Mouse (Mus musculus) ZHBTc4 (cell line): ENCODE measurements at regions not wholly inside any gene's neighbourhood (a gene's known extent, or its start where the extent isn't known, plus 50 kb on each side); places are given as distances from the start of the nearest gene placed in this dataset.

Experiments
- DNase-seq: peaks from one replicate; pipeline ENCODE4 v3.0.0-alpha.2; 2011; ENCODE audit warnings: low read depth, low spot score

- DNase-seq, result no peak
Observed at GRCm38 (mm10) chr4:70844742-70845141, 309.9 kb upstream of the Megf9 start.

GRCm38 (mm10) chr4:70810956-70811316 is 276.1 kb upstream of the Megf9 start:
- no peak for DNase-seq

GRCm38 (mm10) chr4:70810311-70810955 is 275.6 kb upstream of the Megf9 start:
- no peak for DNase-seq

GRCm38 (mm10) chr4:70804925-70805342 is 270.1 kb upstream of the Megf9 start:
- DNase-seq, result no peak

- DNase-seq, result no peak
Observed at GRCm38 (mm10) chr4:70798483-70798882, 263.7 kb upstream of the Megf9 start.

- DNase-seq, result no peak
Observed at GRCm38 (mm10) chr4:70797935-70798334, 263.1 kb upstream of the Megf9 start.

- no peak for DNase-seq
Observed at GRCm38 (mm10) chr4:70783487-70783886, 248.7 kb upstream of the Megf9 start.

- no peak for DNase-seq
Observed at GRCm38 (mm10) chr4:70781591-70781990, 246.8 kb upstream of the Megf9 start.

GRCm38 (mm10) chr4:70776273-70776672 is 241.5 kb upstream of the Megf9 start:
- DNase-seq, result no peak

GRCm38 (mm10) chr4:70743425-70743824 is 208.6 kb upstream of the Megf9 start:
- no peak for DNase-seq

- no peak for DNase-seq
Observed at GRCm38 (mm10) chr4:70742002-70742401, 207.2 kb upstream of the Megf9 start.

- no peak for DNase-seq
Observed at GRCm38 (mm10) chr4:70741121-70741520, 206.3 kb upstream of the Megf9 start.

- DNase-seq, result no peak
Observed at GRCm38 (mm10) chr4:70709126-70709689, 174.4 kb upstream of the Megf9 start.

GRCm38 (mm10) chr4:70705128-70705752 is 170.4 kb upstream of the Megf9 start:
- DNase-seq, result no peak

GRCm38 (mm10) chr4:70700894-70701293 is 166.1 kb upstream of the Megf9 start:
- no peak for DNase-seq

GRCm38 (mm10) chr4:70664181-70664580 is 129.4 kb upstream of the Megf9 start:
- peak; percentile 56 for DNase-seq

- DNase-seq, result peak; percentile 28
Observed at GRCm38 (mm10) chr4:70621431-70621837, 86.6 kb upstream of the Megf9 start.

- no peak for DNase-seq
Observed at GRCm38 (mm10) chr4:70619636-70620287, 85.0 kb upstream of the Megf9 start.

- DNase-seq, result no peak
Observed at GRCm38 (mm10) chr4:70615794-70616193, 81.0 kb upstream of the Megf9 start.

- no peak for DNase-seq
Observed at GRCm38 (mm10) chr4:70614411-70614810, 79.6 kb upstream of the Megf9 start.

- DNase-seq, result peak; percentile 24
Observed at GRCm38 (mm10) chr4:70603209-70603852, 68.5 kb upstream of the Megf9 start.

- peak; percentile 62 for DNase-seq
Observed at GRCm38 (mm10) chr4:70601301-70601700, 66.5 kb upstream of the Megf9 start.
